Mouse (Mus musculus) layer of hippocampus, adult 18-20 months (tissue): ENCODE measurements around the gene Ptprm. TPM values are rescaled to one million over a fixed set of nuclear protein-coding genes. Genes with fewer than 3 reads are reported as not detected.

Source experiments
- DNase-seq, 2 experiments: peaks; one replicate each; pipeline ENCODE4 v3.0.0; 2022; ENCODE audit warnings: low spot score in 2 of 2
- total RNA-seq, 2 experiments: library from RNA; stranded (reverse); gene quantifications; 2 replicates each; pipeline ENCODE4 v1.2.3; 2021

Ptprm gene
- total RNA-seq, 2 experiments from 2014 or later = 21.9 to 22.7 TPM

DNA sequence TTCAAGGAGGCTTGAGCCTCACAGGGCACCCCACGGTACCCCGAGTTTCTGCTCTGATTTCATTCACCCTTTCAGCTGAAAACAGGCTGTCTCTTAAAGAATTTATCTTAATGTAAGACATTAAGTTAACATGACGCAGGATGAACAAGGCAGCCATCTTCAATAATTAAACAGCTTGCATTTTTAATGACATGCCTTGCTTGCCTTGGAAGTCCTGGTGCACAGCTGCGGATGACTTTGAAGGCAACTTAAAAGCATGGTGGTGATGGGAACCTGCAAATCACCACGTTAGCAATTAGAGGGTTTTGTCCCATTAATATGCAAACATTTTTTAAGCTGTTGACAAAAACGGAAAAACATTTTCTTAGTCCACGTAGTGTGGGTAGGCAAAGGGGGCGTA lies 607.8 kb downstream of the Ptprm start:
- no peak for DNase-seq

- DNase-seq = no peak
Measured at GRCm38 (mm10) chr17:66743321-66743720, 610.9 kb downstream of the Ptprm start.

GRCm38 (mm10) chr17:66738779-66739345 lies 615.4 kb downstream of the Ptprm start:
- DNase-seq = no peak

GRCm38 (mm10) chr17:66738331-66738730 lies 615.9 kb downstream of the Ptprm start:
- no peak for DNase-seq

DNA sequence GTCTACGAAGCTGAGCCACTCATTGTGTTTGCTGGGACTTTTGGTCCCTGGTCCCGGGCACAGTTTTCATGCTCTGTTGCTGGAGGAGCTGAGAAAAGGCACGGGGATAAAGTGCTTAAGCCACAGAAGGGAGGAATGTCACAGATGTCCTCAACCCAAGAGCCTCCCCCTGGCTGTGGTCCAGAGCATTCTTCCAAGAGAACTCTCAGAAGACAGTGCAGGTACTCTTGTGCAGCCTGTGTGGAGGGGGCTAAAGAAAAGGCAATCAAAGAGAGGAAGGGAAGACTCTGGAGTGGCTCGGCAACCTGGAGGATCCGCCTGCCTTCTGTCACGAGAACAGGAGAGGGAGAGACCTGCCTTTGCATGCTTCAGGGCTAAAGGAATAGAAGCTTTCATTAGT lies 617.8 kb downstream of the Ptprm start:
- DNase-seq = no peak

DNA sequence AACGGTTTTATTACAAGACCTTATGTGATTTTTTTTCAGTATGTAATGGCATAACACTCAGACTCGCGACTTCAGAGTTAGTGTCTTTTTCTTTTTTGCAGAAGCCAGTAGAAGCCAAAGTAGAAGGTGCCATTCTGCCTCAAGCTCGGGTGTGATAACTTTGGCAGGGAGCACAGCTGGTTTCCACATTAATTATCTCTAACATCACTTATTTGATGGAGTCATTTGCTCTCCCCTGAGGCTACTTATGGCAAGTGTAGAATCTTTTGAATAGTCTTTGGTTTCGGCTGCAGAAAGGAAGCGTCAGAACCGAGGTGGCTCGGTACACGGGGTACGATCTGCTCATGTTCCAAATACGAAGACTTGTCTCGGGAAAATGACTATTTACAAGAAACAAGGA lies 620.7 kb downstream of the Ptprm start:
- no peak for DNase-seq

GRCm38 (mm10) chr17:66729979-66730378 lies 624.3 kb downstream of the Ptprm start:
- DNase-seq = no peak

- no peak for DNase-seq
Measured at GRCm38 (mm10) chr17:66720992-66721351, 633.3 kb downstream of the Ptprm start.

- DNase-seq = no peak
Measured at GRCm38 (mm10) chr17:66720200-66720991, 633.9 kb downstream of the Ptprm start.

GRCm38 (mm10) chr17:66712456-66713205 lies 641.6 kb downstream of the Ptprm start:
- DNase-seq = no peak

GRCm38 (mm10) chr17:66711221-66712016 lies 642.8 kb downstream of the Ptprm start:
- DNase-seq = no peak

DNA sequence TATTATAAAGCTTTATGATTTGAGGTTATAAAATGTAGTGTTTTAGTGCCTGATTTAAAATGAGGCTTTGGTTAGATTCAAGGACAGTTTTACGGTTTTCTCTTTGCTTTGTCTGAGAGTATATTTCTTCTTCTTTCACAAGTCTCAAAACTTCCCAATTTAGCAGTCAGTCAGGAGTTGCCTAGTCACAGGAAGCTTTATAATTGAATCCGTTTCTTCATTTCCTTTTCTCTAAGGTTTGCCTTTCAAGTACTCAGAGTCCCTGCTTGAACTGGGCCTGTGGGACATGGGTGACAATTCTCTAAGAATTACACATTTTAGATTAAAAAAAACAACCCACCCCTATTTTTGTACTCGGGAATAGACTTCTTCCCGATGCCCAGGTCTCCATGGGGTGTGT lies 643.7 kb downstream of the Ptprm start:
- DNase-seq = no peak

GRCm38 (mm10) chr17:66708748-66709147 lies 645.5 kb downstream of the Ptprm start:
- no peak for DNase-seq

DNA sequence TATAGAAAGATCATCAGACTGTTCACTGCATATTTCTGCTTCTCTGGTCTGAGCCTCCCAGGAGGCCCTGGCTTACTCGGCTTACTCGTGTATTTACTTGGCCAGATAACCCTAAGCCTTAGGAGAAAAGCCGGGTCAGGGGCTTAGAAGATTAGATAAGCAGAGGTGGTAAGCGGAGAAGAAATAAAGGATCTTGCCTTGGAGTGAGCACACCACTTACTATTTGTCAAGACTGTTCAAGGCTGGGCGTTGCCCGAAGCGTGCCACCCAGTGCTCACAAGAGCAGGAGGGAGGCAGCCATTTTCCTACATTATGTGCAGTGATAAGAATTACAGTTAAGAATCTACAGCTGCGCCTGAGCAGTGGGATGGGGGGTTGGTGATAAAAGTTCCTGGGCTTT lies 646.6 kb downstream of the Ptprm start:
- DNase-seq = no peak

GRCm38 (mm10) chr17:66701358-66702184 lies 652.7 kb downstream of the Ptprm start:
- DNase-seq = no peak

GRCm38 (mm10) chr17:66699896-66700295 lies 654.4 kb downstream of the Ptprm start:
- DNase-seq = no peak

GRCm38 (mm10) chr17:66697650-66698049 lies 656.6 kb downstream of the Ptprm start:
- no peak for DNase-seq

GRCm38 (mm10) chr17:66696531-66697172 lies 657.6 kb downstream of the Ptprm start:
- no peak for DNase-seq

GRCm38 (mm10) chr17:66694326-66694725 lies 659.9 kb downstream of the Ptprm start:
- no peak for DNase-seq

DNA sequence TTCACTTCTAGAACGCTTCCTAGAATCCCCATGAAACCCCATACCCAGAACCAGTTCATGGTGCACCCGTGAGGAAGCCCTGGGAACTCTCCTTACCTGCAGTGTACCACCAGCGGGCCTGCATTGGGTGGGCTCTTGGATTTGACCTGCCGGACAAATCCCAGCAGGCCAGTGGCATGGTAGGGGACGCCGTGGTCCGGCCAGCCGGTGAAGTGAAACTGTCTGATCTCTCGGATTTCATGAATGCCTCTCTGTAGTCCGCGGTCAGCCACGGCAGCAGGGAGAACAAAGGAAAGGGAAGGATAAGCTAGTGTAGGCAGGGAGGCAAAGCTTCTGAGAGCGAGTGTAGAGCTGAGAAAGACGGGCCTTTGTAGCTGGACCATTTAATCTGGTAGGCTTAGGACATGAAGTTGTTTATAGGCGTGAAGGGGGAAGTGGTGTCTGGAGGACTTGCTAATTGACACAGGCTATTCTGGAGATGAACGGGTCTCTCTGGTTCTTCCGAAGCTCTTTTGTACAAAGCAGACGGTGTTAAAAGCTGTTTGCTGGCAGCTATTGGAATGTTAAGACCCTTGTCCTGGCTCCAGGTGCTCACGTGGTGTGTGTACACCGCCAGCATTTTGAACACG lies 660.5 kb downstream of the Ptprm start:
- DNase-seq = no peak
